Mouse (Mus musculus): ENCODE results near the gene Tet1.
A peak's percentile ranks its signal among the peaks of the same experiment; 100 is the strongest.

The Tet1 gene

DNA sequence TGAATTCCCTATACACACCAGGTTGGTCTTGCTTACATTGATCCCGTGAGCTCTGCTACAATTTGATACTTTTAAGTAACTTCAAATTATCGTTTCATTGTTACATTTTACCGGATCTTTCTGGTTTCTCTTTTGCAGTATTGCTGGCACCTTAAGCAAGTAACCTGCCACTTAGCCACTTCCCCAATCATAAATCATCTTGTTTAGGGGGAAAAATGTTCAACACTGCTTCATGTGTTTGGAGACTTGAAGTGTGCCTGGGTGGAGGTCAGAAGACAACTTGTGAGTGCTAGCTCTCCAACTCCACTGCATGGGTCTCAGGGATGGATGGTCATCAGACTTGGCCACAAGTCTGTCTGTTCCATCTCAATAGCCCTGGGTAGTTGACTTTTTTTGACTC, 17.8 kb downstream of the Tet1 start:
- no peak for DNase-seq (ENCODE audit: low read depth)

GRCm38 (mm10) chr10:62886799-62887591, 21.8 kb downstream of the Tet1 start:
- no peak for DNase-seq (ENCODE audit: low read depth)

GRCm38 (mm10) chr10:62885969-62886798, 22.6 kb downstream of the Tet1 start:
- DNase-seq (ENCODE audit: low read depth): no peak

GRCm38 (mm10) chr10:62885460-62885859, 23.3 kb downstream of the Tet1 start:
- DNase-seq (ENCODE audit: low read depth): no peak

- no peak for DNase-seq (ENCODE audit: low read depth)
Observed at GRCm38 (mm10) chr10:62884517-62884916, 24.3 kb downstream of the Tet1 start.

DNA sequence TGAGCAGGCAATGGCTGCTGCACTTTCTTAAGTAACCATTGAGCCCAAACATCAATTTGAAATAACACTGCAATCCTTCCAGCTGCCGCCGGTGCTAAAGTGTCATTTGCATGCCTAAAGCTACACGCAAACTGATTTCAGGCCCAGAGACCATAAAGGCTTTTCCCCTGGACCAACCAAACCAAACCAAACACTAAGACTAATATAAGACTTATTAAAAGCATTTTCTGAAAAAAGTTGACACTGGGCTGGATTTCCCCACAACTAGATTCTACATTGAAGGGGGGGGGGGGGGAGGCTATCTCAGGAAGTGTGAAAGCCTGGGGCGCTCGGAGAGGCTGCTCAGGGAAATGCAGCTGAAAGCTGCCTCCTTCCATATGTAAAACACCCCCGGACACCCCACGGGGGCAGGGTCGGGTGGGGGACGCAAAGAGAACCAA, 24.8 kb downstream of the Tet1 start:
- DNase-seq (ENCODE audit: low read depth): no peak

DNA sequence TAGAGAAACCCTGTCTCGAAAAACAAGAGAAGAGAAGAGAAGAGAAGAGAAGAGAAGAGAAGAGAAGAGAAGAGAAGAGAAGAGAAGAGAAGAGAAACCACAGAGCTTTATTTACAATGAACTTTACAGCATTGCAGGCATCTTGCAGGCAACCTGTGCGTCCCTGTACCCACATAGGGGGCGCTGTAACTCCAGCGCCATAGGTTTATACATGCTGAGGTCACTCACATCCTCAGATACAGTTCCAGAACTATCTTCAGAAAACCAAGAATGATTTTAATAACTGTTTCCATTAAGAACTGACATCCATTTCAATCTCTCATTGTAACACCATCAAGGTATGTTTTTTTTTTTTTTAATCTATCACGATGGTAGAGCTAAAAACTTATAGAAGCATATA, 27.6 kb downstream of the Tet1 start:
- no peak for DNase-seq (ENCODE audit: low read depth)

DNA sequence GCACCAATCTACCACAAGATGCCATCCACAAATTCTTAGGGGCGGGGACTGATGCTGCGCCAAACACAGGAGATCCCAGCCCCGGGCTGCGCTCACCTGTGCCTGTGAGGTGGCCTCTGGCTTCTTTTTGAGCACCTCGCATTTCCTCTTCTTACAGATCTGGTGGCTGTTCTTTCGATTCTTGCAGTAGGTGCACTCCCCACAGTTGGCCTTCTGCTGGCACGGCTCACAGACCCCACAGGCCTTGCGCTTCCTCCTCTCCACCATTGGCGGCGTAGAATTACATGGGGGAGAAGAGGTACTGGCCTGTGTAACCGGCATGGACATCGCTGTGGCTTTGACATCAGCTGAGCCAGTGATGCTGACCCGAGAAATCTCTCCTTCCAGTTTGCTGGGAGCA, 30.7 kb downstream of the Tet1 start:
- DNase-seq (ENCODE audit: low read depth): no peak

GRCm38 (mm10) chr10:62875565-62875964, 33.2 kb downstream of the Tet1 start:
- no peak for DNase-seq (ENCODE audit: low read depth)

DNA sequence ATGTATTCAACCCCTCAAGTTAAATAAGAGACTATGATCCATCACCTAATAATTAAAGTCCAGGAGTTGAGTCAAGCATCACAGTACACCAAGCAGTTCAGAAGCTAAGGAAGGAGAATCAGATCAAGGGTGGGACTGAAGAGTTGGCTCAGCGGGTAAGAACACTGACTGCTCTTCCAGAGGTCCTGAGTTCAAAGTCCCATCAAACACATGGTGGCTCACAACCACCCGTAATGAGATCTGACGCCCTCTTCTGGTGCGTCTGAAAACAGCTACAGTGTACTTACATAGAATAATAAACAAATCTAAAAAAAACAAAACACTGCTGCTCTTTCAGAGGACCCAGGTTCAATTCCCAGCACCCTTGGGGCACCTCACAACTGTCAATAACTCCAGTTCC, 34.0 kb downstream of the Tet1 start:
- DNase-seq (ENCODE audit: low read depth): no peak

DNA sequence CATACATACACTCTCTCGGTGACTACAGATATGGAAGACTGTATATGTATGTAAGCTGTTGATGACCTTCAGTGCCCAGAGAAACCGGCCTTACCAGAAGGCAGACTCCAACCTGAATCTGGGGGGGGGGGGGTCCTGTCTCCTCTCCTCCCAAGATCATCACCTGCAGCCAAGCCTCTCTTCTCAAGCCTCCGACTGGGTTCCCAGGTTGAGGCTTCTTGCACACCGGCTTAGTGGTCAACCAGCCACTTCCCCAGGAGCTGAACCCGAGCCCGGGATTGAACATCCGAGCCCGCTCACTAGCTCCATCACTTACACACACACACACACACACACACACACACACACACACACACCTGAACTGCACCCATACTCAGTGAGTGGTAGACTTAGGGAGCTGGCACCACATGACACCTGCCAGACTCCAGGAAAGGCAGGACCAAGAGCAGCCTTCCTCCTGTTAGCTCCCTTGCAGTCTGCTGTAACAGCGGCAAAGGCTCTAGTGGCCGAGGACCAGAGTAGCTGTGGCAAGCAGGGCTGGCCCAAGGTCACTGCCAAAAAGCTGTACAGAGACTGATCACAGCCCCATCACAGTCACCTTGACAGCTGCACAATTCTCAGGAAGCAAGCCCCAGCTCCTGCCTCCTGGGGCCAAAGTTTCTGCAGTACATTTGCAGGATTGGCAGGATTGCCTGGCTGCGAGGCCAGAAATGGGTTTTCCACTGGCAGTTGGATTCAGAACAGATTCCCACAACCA, 42.6 kb downstream of the Tet1 start:
- DNase-seq (ENCODE audit: low read depth): no peak

DNA sequence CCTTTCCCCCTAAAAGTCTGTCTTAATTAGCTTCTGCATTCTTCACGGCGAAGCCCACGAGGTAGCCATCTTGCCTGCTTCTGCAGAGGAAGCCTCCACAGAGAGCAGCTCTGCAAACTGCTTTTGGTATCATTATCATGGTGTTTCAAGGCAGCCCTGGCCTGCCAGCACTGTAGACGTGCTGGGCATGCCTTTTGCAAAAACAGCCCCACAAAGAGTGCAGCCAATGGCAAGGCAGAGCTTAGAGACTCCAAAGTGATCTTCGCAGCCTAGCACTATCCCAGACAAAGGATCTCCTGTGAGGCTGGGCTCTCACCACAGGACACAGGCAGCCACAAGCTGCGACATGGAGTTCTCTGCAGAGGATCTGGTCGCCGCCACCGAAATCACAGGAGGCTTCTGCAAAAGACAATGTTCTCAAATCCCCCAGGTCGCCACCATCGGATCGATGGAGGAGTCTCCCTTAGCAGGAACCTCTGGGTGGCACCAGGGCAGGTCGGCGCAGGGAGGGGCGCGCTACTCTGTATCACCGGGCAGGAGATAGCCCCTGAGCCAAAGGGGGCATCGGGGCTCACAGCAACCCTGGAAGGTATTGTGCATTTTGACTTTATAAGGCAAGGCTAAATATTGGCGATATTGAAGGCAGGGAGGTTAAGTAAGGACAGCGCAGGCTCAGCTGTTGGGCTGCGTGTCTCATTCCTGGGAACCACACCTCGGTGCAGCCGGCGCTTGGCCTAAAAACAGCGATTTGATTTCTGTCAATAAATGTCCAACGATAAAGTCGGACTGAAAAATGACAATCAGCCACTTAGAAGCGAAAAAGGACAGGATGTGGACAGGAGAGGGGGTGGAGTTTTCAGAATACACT, 43.4 kb downstream of the Tet1 start:
- peak; percentile 51 for DNase-seq (ENCODE audit: low read depth)

DNA sequence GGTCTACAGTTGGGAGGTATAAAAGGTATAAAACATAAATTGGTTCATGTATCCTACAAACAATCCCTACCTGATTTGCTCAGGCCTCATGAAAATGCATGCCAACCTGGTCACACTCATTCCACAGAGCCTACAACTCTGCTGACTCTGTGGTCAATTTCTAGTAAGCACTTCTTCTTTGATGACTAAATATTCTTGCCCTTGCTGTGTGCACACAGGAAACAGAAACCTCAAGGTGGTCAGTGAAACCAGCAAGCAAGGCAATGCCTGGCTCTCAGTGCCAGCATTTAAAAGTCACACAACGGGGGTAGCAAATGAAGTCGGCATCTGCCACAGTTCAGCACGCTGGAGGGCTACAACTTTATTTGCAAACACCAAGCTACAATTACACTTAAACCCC, 45.2 kb downstream of the Tet1 start:
- DNase-seq (ENCODE audit: low read depth): no peak

DNA sequence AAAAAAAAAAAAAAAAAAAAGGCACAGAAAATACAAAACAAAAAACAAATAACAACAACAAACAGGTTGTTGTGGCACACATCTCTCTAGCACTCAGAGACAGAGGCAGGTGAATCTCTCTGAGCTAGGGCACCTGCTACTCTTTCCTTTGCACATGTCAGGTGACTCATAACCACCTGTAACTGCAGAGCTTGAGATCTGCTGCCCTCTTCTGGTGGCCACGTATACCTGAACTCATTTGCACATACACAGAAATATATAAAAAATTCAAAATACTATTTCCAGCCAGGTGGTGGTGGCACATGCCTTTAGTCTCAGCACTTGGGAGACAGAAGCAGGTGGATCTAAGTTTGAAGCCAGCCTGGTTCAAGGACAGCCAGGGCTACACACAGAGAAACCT, 46.4 kb downstream of the Tet1 start:
- no peak for DNase-seq (ENCODE audit: low read depth)

- DNase-seq (ENCODE audit: low read depth): no peak
Observed at GRCm38 (mm10) chr10:62858967-62859366, 49.8 kb downstream of the Tet1 start.

DNA sequence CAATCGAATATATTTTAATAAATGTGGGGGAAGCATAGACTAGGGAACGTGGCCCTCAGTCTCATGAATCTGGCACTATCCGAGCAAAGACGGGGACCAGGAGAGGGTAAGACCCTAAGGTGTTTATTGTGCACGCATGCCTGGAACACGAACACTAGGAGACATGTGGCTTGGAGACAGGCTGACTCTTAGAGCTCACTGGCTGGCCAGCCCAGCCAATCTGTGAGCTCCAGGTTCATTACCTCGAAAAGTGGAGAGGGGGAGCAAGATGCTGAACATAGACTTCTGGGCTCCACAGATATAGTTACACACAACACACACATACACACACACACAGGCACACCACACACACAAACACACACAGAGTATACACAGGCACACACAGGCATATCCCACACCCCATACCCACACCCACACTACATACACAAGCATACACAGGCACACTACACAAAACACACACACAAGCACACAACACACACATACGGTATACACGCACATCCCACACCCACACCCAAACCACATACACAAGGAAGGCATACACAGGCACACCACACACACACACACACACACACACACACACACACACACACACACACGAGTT, 52.0 kb downstream of the Tet1 start:
- DNase-seq (ENCODE audit: low read depth): no peak

DNA sequence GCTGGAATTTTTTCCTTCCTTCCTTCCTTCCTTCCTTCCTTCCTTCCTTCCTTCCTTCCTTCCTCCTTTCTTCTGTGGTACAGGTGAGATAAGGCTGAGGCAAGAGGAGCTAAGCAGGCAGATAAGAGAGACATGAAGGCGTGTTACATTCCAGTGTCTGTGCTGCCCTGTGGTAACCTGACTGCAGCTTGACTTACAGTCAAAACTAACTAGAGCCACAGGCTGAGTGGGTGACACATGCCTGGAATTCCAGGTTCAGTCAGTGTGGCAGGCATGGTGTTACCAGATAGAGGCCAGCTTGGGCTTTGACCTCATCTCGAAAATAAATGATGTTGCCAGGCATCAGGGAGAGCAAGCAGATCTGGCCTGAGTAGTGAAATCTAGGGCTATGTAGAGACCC, 53.8 kb downstream of the Tet1 start:
- no peak for DNase-seq (ENCODE audit: low read depth)

- DNase-seq (ENCODE audit: low read depth): no peak
Observed at GRCm38 (mm10) chr10:62854581-62854980, 54.2 kb downstream of the Tet1 start.

GRCm38 (mm10) chr10:62851578-62851977, 57.2 kb downstream of the Tet1 start:
- DNase-seq (ENCODE audit: low read depth): no peak

GRCm38 (mm10) chr10:62851025-62851424, 57.8 kb downstream of the Tet1 start:
- DNase-seq (ENCODE audit: low read depth): peak; percentile 77

DNA sequence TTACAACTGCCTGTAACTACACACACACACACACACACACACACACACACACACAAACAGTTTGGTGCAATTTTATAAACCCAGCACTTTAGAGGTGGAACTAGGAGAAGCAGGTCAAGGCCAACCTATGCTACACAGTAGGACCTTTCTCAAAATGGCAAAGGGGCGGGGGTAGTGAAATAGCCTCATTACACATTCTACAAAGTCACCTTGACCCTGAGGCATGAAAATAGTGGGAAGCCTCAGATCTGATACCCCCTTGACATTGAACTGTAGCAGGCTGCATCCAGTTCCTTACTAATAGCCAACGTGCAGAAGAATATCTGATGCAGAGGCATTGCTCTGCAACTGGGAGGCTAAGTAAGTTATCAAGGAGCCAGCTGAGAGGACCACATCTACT, 60.0 kb downstream of the Tet1 start:
- no peak for DNase-seq (ENCODE audit: low read depth)
